Comparison of ENCODE assay signal across 1 mouse cellular context in genomic region chr19:46303251-46304215, GRCm38 (mm10).
TF ChIP-seq lines count a peak whose summit lies in the region.

No protein-coding gene starts in this region.

TF ChIP-seq in MEL, 35 proteins besides CTCF, POLR2A, EP300 and RAD21:
- TF ChIP-seq TBP (IDR thresholded peaks at IDR 0.05; ENCODE audit: low read depth, low read length) (no peak), POLR2AphosphoS2 (IDR thresholded peaks at IDR 0.05; ENCODE audit: low read length) (no peak), MYB (IDR thresholded peaks at IDR 0.05; ENCODE audit: low read depth, low read length) (0 out of 2 replicates have a peak, but pooled peaks have one; percentile 23), KAT2A (conservative IDR thresholded peaks at IDR 0.05; ENCODE audit: low read depth, low read length) (0 out of 2 replicates have a peak, but pooled peaks have one; percentile 24), UBTF (IDR thresholded peaks at IDR 0.05; ENCODE audit: borderline replicate concordance, insufficient read depth, low read depth, low read length) (no peak), HCFC1 (IDR thresholded peaks at IDR 0.05; ENCODE audit: low read depth, low read length) (no peak), NRF1 (IDR thresholded peaks at IDR 0.05; ENCODE audit: insufficient read depth, low read depth, low read length, poor library complexity, severe bottlenecking) (no peak), MYC (IDR thresholded peaks at IDR 0.05; ENCODE audit: low read depth, low read length) (peak; percentile 35; the same call in 1 of the 2 replicates), SIN3A (IDR thresholded peaks at IDR 0.05; ENCODE audit: low read length) (no peak), MAZ (IDR thresholded peaks at IDR 0.05; ENCODE audit: low read depth, low read length) (no peak), USF1 (IDR thresholded peaks at IDR 0.05; ENCODE audit: low read depth, low read length) (no peak), MAFK (IDR thresholded peaks at IDR 0.05; ENCODE audit: borderline replicate concordance, low read depth, low read length) (no peak), ZKSCAN1 (IDR thresholded peaks at IDR 0.05; ENCODE audit: low read depth, low read length) (no peak), TCF12 (IDR thresholded peaks at IDR 0.05; ENCODE audit: low read depth, low read length) (no peak), ETS1 (IDR thresholded peaks at IDR 0.05; ENCODE audit: low read depth, low read length) (no peak), JUND (IDR thresholded peaks at IDR 0.05; ENCODE audit: low read depth, low read length) (no peak), ZNF384 (IDR thresholded peaks at IDR 0.05; ENCODE audit: low read depth, low read length) (no peak), ELF1 (IDR thresholded peaks at IDR 0.05; ENCODE audit: low read depth, low read length) (no peak), MEF2A (IDR thresholded peaks at IDR 0.05; ENCODE audit: extremely low read depth, insufficient replicate concordance, low read depth, low read length, poor library complexity, severe bottlenecking) (no peak), ZC3H11A (IDR thresholded peaks at IDR 0.05; ENCODE audit: low read depth, low read length) (no peak), POLR2AphosphoS5 (IDR thresholded peaks at IDR 0.05; ENCODE audit: borderline replicate concordance, low read depth, low read length) (no peak), CHD1 (IDR thresholded peaks at IDR 0.05; ENCODE audit: low read depth, low read length) (0 out of 2 replicates have a peak, but pooled peaks have one; percentile 24), USF2 (IDR thresholded peaks at IDR 0.05; ENCODE audit: borderline replicate concordance in 1 of 2, insufficient read depth in 1 of 2, low read depth in 1 of 2, low read length in 2 of 2) (no peak), E2F4 (IDR thresholded peaks at IDR 0.05; ENCODE audit: borderline replicate concordance, low read depth, low read length) (no peak), CHD2 (IDR thresholded peaks at IDR 0.05; ENCODE audit: low read length) (no peak), TAL1 (IDR thresholded peaks at IDR 0.05; ENCODE audit: low read length) (no peak), MAX (IDR thresholded peaks at IDR 0.05; ENCODE audit: low read length) (peak; percentile 58), BHLHE40 (IDR thresholded peaks at IDR 0.05; ENCODE audit: borderline replicate concordance, low read depth, low read length) (no peak), NELFE (IDR thresholded peaks at IDR 0.05; ENCODE audit: low read depth, low read length) (no peak), RCOR1 (IDR thresholded peaks at IDR 0.05; ENCODE audit: low read depth, low read length) (no peak), ZMIZ1 (IDR thresholded peaks at IDR 0.05; ENCODE audit: low read depth, low read length) (no peak), SMC3 (IDR thresholded peaks at IDR 0.05; ENCODE audit: low read depth, low read length) (no peak), GATA1 (IDR thresholded peaks at IDR 0.05; ENCODE audit: low read depth, low read length) (no peak)
TF ChIP-seq in MEL: peak in this region for 5.
